In the genomic region with DNA sequence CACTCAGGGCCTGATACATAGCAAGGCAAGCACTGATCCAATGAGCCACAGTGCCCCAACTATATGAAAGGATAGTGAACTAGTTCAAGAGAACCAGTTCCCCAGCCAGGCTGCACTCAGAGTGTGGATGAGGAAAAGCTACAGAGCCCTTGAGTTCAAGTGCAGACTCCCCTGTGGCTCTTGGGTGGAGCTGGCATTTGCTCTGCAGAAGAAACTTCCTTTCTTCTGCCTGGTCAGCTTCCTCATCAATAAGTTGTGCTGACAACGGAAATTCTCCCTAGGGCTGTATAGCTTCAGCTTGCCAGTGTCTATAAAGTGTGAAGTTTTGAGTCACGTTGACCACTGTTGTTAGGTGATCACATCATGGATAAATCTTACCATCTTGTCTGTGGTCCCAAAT, we compare ENCODE assay signal across 20 mouse cellular contexts.
"Had no signal": no experiment of that assay in that cellular context is flagged by ENCODE, and none has a peak within 500 bp of the region (broad histone marks: within the 10 kb centered on the region; RNA-seq: fewer than 3 reads in every experiment).

No protein-coding gene starts in this region.

- H3K27me3 ChIP-seq: liver, embryonic 15.5 days; lung, embryonic 15.5 days; midbrain, embryonic 12.5 days; neural tube, embryonic 13.5 days; neural tube, embryonic 15.5 days had no signal

- H3K9me3 ChIP-seq: liver, embryonic 15.5 days; lung, embryonic 15.5 days; midbrain, embryonic 10.5 days; midbrain, embryonic 12.5 days; neural tube, embryonic 13.5 days; neural tube, embryonic 15.5 days had no signal

- ATAC-seq: liver, postnatal 0 days; midbrain, embryonic 16.5 days had no signal

- H3K4me3 ChIP-seq: liver, embryonic 15.5 days; lung, embryonic 15.5 days; midbrain, embryonic 10.5 days; midbrain, embryonic 12.5 days; myocyte; neural tube, embryonic 13.5 days; neural tube, embryonic 15.5 days had no signal

- H3K9ac ChIP-seq: liver, embryonic 15.5 days; liver, postnatal 0 days; lung, embryonic 15.5 days; midbrain, embryonic 12.5 days; neural tube, embryonic 13.5 days; neural tube, embryonic 15.5 days had no signal

- DNase-seq: liver, postnatal 0 days; lung, adult 2 months; lung, postnatal 10 days; midbrain, embryonic 14.5 days; retina, postnatal 1 day; right cerebral cortex, adult 18-20 months; right cerebral cortex, postnatal 25 days; right cerebral cortex, postnatal 4 days; spleen, adult 18-20 months; thymus, adult 18-20 months; thymus, postnatal 25 days; thymus, postnatal 4 days had no signal

- H3K27ac ChIP-seq: liver, embryonic 15.5 days; lung, embryonic 15.5 days; midbrain, embryonic 10.5 days; midbrain, embryonic 12.5 days; neural tube, embryonic 13.5 days; neural tube, embryonic 15.5 days had no signal

- H3K36me3 ChIP-seq: liver, embryonic 15.5 days; lung, embryonic 15.5 days; midbrain, embryonic 10.5 days; midbrain, embryonic 12.5 days; neural tube, embryonic 13.5 days; neural tube, embryonic 15.5 days had no signal

- H3K4me2 ChIP-seq: liver, embryonic 15.5 days; lung, embryonic 15.5 days; midbrain, embryonic 12.5 days; neural tube, embryonic 13.5 days; neural tube, embryonic 15.5 days had no signal

- H3K4me1 ChIP-seq: liver, embryonic 15.5 days; lung, embryonic 15.5 days; midbrain, embryonic 10.5 days; midbrain, embryonic 12.5 days; neural tube, embryonic 13.5 days; neural tube, embryonic 15.5 days had no signal
